Mouse (Mus musculus): Measurements from ENCODE around the gene Adamtsl2.

The Adamtsl2 gene

GRCm38 (mm10) chr2:27075485-27075884 is 3.7 kb upstream of the Adamtsl2 start:
- peak; percentile 36 for DNase-seq (ENCODE audit: low read depth, low spot score)

GRCm38 (mm10) chr2:27077655-27078244 is 1.4 kb upstream of the Adamtsl2 start:
- DNase-seq (ENCODE audit: low read depth, low spot score), result peak; percentile 17

- DNase-seq (ENCODE audit: low read depth, low spot score), result no peak
Observed at GRCm38 (mm10) chr2:27078312-27078711, 867 bp upstream of the Adamtsl2 start.

- no peak for DNase-seq (ENCODE audit: low read depth, low spot score)
Observed at GRCm38 (mm10) chr2:27079649-27080048, 470 bp downstream of the Adamtsl2 start.

GRCm38 (mm10) chr2:27083761-27084475 is 4.7 kb downstream of the Adamtsl2 start:
- no peak for DNase-seq (ENCODE audit: low read depth, low spot score)

GRCm38 (mm10) chr2:27084963-27085362 is 5.8 kb downstream of the Adamtsl2 start:
- no peak for DNase-seq (ENCODE audit: low read depth, low spot score)

GRCm38 (mm10) chr2:27085801-27086200 is 6.6 kb downstream of the Adamtsl2 start:
- no peak for DNase-seq (ENCODE audit: low read depth, low spot score)

GRCm38 (mm10) chr2:27086483-27087010 is 7.4 kb downstream of the Adamtsl2 start:
- no peak for DNase-seq (ENCODE audit: low read depth, low spot score)

- DNase-seq (ENCODE audit: low read depth, low spot score), result no peak
Observed at GRCm38 (mm10) chr2:27087581-27087980, 8.4 kb downstream of the Adamtsl2 start.

- DNase-seq (ENCODE audit: low read depth, low spot score), result no peak
Observed at GRCm38 (mm10) chr2:27088071-27088644, 9.0 kb downstream of the Adamtsl2 start.

GRCm38 (mm10) chr2:27088700-27089099 is 9.5 kb downstream of the Adamtsl2 start:
- DNase-seq (ENCODE audit: low read depth, low spot score), result no peak

GRCm38 (mm10) chr2:27089238-27089637 is 10.1 kb downstream of the Adamtsl2 start:
- DNase-seq (ENCODE audit: low read depth, low spot score), result no peak

- no peak for DNase-seq (ENCODE audit: low read depth, low spot score)
Observed at GRCm38 (mm10) chr2:27095178-27095577, 16.0 kb downstream of the Adamtsl2 start.

- DNase-seq (ENCODE audit: low read depth, low spot score), result no peak
Observed at GRCm38 (mm10) chr2:27096341-27096981, 17.3 kb downstream of the Adamtsl2 start.

- DNase-seq (ENCODE audit: low read depth, low spot score), result no peak
Observed at GRCm38 (mm10) chr2:27097241-27097656, 18.1 kb downstream of the Adamtsl2 start.

- DNase-seq (ENCODE audit: low read depth, low spot score), result no peak
Observed at GRCm38 (mm10) chr2:27097776-27098175, 18.6 kb downstream of the Adamtsl2 start.

GRCm38 (mm10) chr2:27103554-27103953 is 24.4 kb downstream of the Adamtsl2 start:
- no peak for DNase-seq (ENCODE audit: low read depth, low spot score)

- no peak for DNase-seq (ENCODE audit: low read depth, low spot score)
Observed at GRCm38 (mm10) chr2:27106816-27107215, 27.6 kb downstream of the Adamtsl2 start.

GRCm38 (mm10) chr2:27108144-27108543 is 29.0 kb downstream of the Adamtsl2 start:
- no peak for DNase-seq (ENCODE audit: low read depth, low spot score)

GRCm38 (mm10) chr2:27109052-27109451 is 29.9 kb downstream of the Adamtsl2 start:
- no peak for DNase-seq (ENCODE audit: low read depth, low spot score)

GRCm38 (mm10) chr2:27112585-27112984 is 33.4 kb downstream of the Adamtsl2 start:
- no peak for DNase-seq (ENCODE audit: low read depth, low spot score)

- DNase-seq (ENCODE audit: low read depth, low spot score), result no peak
Observed at GRCm38 (mm10) chr2:27114169-27114568, 35.0 kb downstream of the Adamtsl2 start.
